Mouse (Mus musculus): ENCODE data around the gene Tm9sf2. TPM values are rescaled to one million over a fixed set of nuclear protein-coding genes. Genes with fewer than 3 reads are reported as not detected.

Tm9sf2 gene
- total and polyA plus RNA-seq, 2 experiments from 2014 or later = 84.3 to 104 TPM

DNA sequence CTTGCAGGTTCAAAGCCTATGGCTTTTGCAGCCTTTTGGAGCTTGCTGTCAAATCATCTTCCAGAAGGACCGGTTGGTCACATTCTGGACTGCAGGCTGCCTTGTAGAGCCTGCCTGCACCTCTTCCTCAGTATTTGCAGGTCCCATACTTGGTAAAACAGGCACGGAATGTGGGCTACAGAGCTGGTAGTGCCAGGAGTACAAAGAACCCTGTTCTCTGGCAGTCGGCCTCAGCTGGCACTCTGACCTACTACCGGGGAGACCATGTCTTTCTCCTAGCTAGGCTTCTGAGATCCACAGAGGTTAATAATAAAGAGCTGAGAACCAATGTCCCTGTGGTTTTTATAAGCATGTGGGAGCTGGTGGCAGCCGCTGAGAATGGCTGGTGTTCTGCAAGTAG is 83.1 kb downstream of the Tm9sf2 start:
- no peaks in the 10 kb centered on the region for H3K27me3 ChIP-seq (ENCODE audit: insufficient read depth, low read length)
- 56% methylated on average over 5 of the region's 5 CpGs for WGBS
- no peak overlapping the region for H3K4me3 ChIP-seq (ENCODE audit: low read depth, low read length)
- DNase-seq (peak; percentile 48), ATAC-seq (peak; percentile 84)
- no peaks in the 10 kb centered on the region for H3K36me3 ChIP-seq (ENCODE audit: insufficient read depth)
- no peak overlapping the region for H3K9ac ChIP-seq
- no peak for TF ChIP-seq CTCF (IDR thresholded peaks at IDR 0.05; ENCODE audit: low read depth)
- no peaks in the 10 kb centered on the region for H3K9me3 ChIP-seq (ENCODE audit: low read length)
- H3K4me2 ChIP-seq (ENCODE audit: low read depth) = no peak overlapping the region
- no peaks in the 10 kb centered on the region for H3K4me1 ChIP-seq (ENCODE audit: insufficient read depth)
- no peak overlapping the region for H3K27ac ChIP-seq (ENCODE audit: low read depth, low read length)

DNA sequence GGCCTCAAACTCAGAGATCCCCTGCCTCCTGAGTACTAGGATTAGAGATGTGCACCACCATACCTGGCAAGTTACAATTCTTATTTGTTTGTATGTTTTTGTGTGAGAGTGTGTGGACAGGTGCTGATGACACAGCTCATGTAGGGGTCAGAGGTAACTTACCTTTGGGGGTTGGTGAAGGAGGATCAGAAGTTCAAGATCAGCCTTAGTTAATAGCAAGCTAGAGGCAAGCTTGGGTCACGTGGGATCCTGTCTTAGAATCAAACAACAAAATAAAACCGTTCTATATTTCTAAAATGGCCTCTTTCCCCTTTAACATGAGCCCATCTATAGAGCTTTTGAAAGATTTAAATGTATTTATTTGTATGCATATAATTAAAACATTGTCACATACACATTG is 83.7 kb downstream of the Tm9sf2 start:
- ATAC-seq = no peak
- Histone ChIP-seq H3K9me3 (ENCODE audit: low read length) (no peaks in the 10 kb centered on the region), H3K36me3 (ENCODE audit: insufficient read depth) (no peaks in the 10 kb centered on the region), H3K9ac (no peak overlapping the region), H3K27me3 (ENCODE audit: insufficient read depth, low read length) (no peaks in the 10 kb centered on the region), H3K4me1 (ENCODE audit: insufficient read depth) (no peaks in the 10 kb centered on the region), H3K27ac (ENCODE audit: low read depth, low read length) (no peak overlapping the region), H3K4me2 (ENCODE audit: low read depth) (no peak overlapping the region), H3K4me3 (ENCODE audit: low read depth, low read length) (no peak overlapping the region)
- no peak for TF ChIP-seq CTCF (IDR thresholded peaks at IDR 0.05; ENCODE audit: low read depth)
- no peak for DNase-seq
- 23% methylated on average over 2 of the region's 2 CpGs for WGBS

DNA sequence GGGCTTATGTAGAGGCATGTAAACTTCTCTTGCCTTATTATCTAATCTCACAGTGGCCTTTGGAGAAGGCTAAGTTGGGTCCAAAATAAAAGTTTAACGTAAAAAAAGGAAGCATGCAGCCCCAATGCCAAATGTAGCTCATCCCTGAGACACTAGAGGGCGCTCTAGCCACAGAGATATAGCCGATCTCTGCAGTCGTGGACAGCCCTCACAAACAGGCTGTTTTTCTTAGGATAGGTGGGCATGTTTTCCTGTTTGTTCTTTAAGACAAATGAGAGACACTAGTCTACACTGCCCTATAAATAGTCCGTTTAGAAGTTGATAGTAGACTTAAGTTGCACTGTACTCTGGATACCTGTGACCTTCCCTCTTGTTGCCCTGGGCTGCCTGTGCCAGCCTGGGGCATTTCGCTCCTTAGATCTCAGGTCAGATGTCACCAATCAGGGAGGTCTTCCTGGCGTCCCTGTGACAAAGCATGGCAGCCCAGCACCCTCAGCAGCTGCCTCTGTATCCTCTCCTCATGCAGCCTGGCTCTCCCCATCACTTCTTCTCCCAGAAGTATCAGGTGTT is 84.2 kb downstream of the Tm9sf2 start:
- WGBS = 15% methylated on average over 7 of the region's 7 CpGs
- Histone ChIP-seq H3K36me3 (ENCODE audit: insufficient read depth) (no peaks in the 10 kb centered on the region), H3K27me3 (ENCODE audit: insufficient read depth, low read length) (no peaks in the 10 kb centered on the region), H3K4me3 (ENCODE audit: low read depth, low read length) (no peak overlapping the region), H3K27ac (ENCODE audit: low read depth, low read length) (no peak overlapping the region), H3K9ac (no peak overlapping the region), H3K4me1 (ENCODE audit: insufficient read depth) (no peaks in the 10 kb centered on the region), H3K4me2 (ENCODE audit: low read depth) (no peak overlapping the region), H3K9me3 (ENCODE audit: low read length) (no peaks in the 10 kb centered on the region)
- TF ChIP-seq CTCF (IDR thresholded peaks at IDR 0.05; ENCODE audit: low read depth) = peak; percentile 93
- ATAC-seq = peak; percentile 65
- DNase-seq = peak; percentile 89

DNA sequence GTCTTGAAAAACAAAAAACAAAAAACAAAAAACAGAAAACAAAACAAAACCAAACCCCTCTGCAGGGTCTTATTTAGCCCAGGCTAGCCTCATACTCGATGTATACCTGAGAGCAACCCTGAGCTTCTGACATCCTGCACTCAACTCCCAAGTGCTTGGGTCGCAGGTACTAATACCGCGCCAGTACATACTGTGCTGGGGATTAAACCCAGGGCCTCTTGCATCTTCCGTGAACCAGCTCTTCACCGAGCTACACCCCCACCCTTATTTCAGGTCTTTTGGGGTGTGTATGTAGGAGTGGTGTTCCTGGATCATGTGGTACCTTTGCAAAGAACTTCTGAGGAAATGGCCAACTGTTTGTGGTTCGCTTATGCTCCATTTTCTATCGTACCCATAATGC is 87.8 kb downstream of the Tm9sf2 start:
- Histone ChIP-seq H3K4me1 (ENCODE audit: insufficient read depth) (no peaks in the 10 kb centered on the region), H3K4me3 (ENCODE audit: low read depth, low read length) (no peak overlapping the region), H3K4me2 (ENCODE audit: low read depth) (no peak overlapping the region), H3K9ac (no peak overlapping the region), H3K36me3 (ENCODE audit: insufficient read depth) (no peaks in the 10 kb centered on the region), H3K9me3 (ENCODE audit: low read length) (no peaks in the 10 kb centered on the region), H3K27ac (ENCODE audit: low read depth, low read length) (no peak overlapping the region), H3K27me3 (ENCODE audit: insufficient read depth, low read length) (no peaks in the 10 kb centered on the region)
- DNase-seq (no peak), ATAC-seq (no peak)
- TF ChIP-seq CTCF (IDR thresholded peaks at IDR 0.05; ENCODE audit: low read depth) = no peak
- WGBS = 94% methylated on average over 8 of the region's 8 CpGs

DNA sequence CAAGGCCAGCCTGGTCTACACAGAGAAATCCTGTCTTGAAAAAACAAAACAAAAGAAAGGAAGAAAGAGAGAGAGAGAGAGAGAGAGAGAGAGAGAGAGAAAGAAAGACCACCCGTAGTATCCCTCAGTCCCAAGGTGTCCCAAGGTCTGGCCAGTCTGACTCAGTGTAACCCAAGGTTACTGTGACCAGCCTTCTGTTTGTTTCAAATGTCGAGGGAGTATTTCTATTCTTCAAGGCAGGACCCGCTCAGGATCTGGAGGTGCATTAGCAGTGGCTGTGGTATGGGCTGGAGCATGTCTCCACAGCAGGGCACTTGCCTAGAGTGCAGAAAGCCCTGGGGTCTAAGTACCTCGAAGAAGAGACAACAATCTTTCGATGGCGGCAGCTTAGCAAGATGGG is 90.0 kb downstream of the Tm9sf2 start:
- no peak for TF ChIP-seq CTCF (IDR thresholded peaks at IDR 0.05; ENCODE audit: low read depth)
- H3K9ac ChIP-seq = no peak overlapping the region
- 84% methylated on average over 6 of the region's 6 CpGs for WGBS
- no peaks in the 10 kb centered on the region for H3K36me3 ChIP-seq (ENCODE audit: insufficient read depth)
- no peaks in the 10 kb centered on the region for H3K9me3 ChIP-seq (ENCODE audit: low read length)
- ATAC-seq (no peak), DNase-seq (no peak)
- H3K27me3 ChIP-seq (ENCODE audit: insufficient read depth, low read length) = no peaks in the 10 kb centered on the region
- H3K4me3 ChIP-seq (ENCODE audit: low read depth, low read length) = no peak overlapping the region
- no peak overlapping the region for H3K4me2 ChIP-seq (ENCODE audit: low read depth)
- no peaks in the 10 kb centered on the region for H3K4me1 ChIP-seq (ENCODE audit: insufficient read depth)
- no peak overlapping the region for H3K27ac ChIP-seq (ENCODE audit: low read depth, low read length)

DNA sequence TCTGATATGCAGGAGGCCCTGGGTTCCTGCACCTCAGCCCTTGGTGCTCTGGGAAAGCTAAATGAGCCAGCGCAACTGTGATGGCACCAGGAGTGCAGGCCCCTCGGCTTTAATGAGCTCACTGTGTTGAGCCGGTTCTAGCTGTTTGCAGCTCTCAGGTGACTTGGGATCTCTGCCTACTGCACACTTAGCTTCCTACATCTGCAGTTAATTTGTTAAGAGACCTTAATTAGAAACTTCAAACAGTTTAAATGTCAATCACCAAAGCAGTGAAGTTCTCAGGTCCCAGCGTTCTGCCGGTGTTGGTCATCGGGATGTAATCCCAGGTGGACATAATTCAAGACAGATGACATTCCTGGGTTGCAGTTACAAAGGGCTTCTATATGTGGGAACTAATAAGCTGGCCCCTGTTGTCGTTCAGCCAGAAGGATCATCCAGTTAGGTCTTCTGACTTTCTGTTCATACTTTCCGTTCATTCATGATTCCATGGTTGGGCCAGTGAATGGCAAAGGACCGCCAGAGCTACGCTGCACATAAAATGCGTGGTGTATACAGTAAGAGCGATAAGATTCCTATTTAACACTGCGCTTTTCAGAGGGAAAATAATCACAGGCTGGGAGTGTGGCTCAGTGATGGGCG is 93.5 kb downstream of the Tm9sf2 start:
- no peak for ATAC-seq
- WGBS = 78% methylated on average over 14 of the region's 14 CpGs

DNA sequence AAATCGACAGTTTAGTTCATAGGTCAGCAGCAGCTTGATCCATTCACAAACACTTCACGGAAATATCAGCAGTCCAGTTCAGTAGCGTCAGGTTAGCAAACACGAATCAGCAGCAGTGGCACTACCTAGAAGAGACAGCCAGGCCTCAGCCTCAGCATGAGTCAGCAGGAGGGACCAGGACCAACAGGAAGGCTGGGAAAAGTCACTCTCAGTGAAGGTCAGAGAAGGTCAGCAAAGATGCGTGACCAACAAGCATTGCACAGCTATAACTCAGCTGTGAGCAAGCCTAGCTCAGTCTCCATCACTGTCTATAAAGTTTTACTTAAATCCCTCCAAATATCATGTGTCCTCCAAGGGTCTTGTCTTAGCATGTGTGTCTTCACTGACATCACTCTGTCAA is 102.3 kb downstream of the Tm9sf2 start:
- WGBS = 91% methylated on average over 5 of the region's 5 CpGs
- DNase-seq (no peak), ATAC-seq (no peak)
- H3K27ac ChIP-seq (ENCODE audit: low read depth, low read length) = no peak overlapping the region
- H3K4me3 ChIP-seq (ENCODE audit: low read depth, low read length) = no peak overlapping the region
- H3K4me1 ChIP-seq (ENCODE audit: insufficient read depth) = no peaks in the 10 kb centered on the region
- H3K9ac ChIP-seq = no peak overlapping the region
- no peak for TF ChIP-seq CTCF (IDR thresholded peaks at IDR 0.05; ENCODE audit: low read depth)
- no peaks in the 10 kb centered on the region for H3K36me3 ChIP-seq (ENCODE audit: insufficient read depth)
- H3K9me3 ChIP-seq (ENCODE audit: low read length) = no peaks in the 10 kb centered on the region
- H3K27me3 ChIP-seq (ENCODE audit: insufficient read depth, low read length) = no peaks in the 10 kb centered on the region
- H3K4me2 ChIP-seq (ENCODE audit: low read depth) = no peak overlapping the region

More for the DNA sequence above, 93.5 kb downstream of the Tm9sf2 start:
- Histone ChIP-seq H3K36me3 (ENCODE audit: insufficient read depth) (no peaks in the 10 kb centered on the region), H3K9ac (no peak overlapping the region), H3K27ac (ENCODE audit: low read depth, low read length) (no peak overlapping the region), H3K4me3 (ENCODE audit: low read depth, low read length) (no peak overlapping the region), H3K9me3 (ENCODE audit: low read length) (no peaks in the 10 kb centered on the region), H3K27me3 (ENCODE audit: insufficient read depth, low read length) (no peaks in the 10 kb centered on the region), H3K4me1 (ENCODE audit: insufficient read depth) (no peaks in the 10 kb centered on the region), H3K4me2 (ENCODE audit: low read depth) (no peak overlapping the region)
- DNase-seq = no peak
- TF ChIP-seq CTCF (IDR thresholded peaks at IDR 0.05; ENCODE audit: low read depth) = no peak

Other genes starting within 250 kb of the Tm9sf2 start
- gene Ubac2, start 228.4 kb upstream of the Tm9sf2 start, total RNA-seq (2014; rRNA removed) = 31.6 and 41.9 TPM in 2 replicates
- gene Ubac2, start 228.4 kb upstream of the Tm9sf2 start, polyA plus RNA-seq (2015; fragmentation: Nextera tagmentation; extraction: Ambion mirVana) = 52.6 and 55.9 TPM in 2 replicates
- not detected in 2 replicates for gene Gpr18, start 191.3 kb upstream of the Tm9sf2 start, total RNA-seq (2014; rRNA removed)
- gene Gpr18, start 191.3 kb upstream of the Tm9sf2 start, polyA plus RNA-seq (2015; fragmentation: Nextera tagmentation; extraction: Ambion mirVana) = not detected in 2 replicates
- 0.46 and 0.52 TPM in 2 replicates for gene Gpr183, start 141.8 kb upstream of the Tm9sf2 start, total RNA-seq (2014; rRNA removed)
- 0.68 and 0.74 TPM in 2 replicates for gene Gpr183, start 141.8 kb upstream of the Tm9sf2 start, polyA plus RNA-seq (2015; fragmentation: Nextera tagmentation; extraction: Ambion mirVana)
- gene Timm8a2, start 72.4 kb upstream of the Tm9sf2 start, total RNA-seq (2014; rRNA removed) = 1.2 TPM in 1 of 2 replicates, not detected in the other
- gene Timm8a2, start 72.4 kb upstream of the Tm9sf2 start, polyA plus RNA-seq (2015; fragmentation: Nextera tagmentation; extraction: Ambion mirVana) = not detected in 2 replicates
- gene Clybl, start 74.7 kb downstream of the Tm9sf2 start, total RNA-seq (2014; rRNA removed) = 10.6 TPM in 2 replicates
- 15.8 and 21.0 TPM in 2 replicates for gene Clybl, start 74.7 kb downstream of the Tm9sf2 start, polyA plus RNA-seq (2015; fragmentation: Nextera tagmentation; extraction: Ambion mirVana)

All from forebrain, postnatal 0 days (tissue).